In the genomic region with DNA sequence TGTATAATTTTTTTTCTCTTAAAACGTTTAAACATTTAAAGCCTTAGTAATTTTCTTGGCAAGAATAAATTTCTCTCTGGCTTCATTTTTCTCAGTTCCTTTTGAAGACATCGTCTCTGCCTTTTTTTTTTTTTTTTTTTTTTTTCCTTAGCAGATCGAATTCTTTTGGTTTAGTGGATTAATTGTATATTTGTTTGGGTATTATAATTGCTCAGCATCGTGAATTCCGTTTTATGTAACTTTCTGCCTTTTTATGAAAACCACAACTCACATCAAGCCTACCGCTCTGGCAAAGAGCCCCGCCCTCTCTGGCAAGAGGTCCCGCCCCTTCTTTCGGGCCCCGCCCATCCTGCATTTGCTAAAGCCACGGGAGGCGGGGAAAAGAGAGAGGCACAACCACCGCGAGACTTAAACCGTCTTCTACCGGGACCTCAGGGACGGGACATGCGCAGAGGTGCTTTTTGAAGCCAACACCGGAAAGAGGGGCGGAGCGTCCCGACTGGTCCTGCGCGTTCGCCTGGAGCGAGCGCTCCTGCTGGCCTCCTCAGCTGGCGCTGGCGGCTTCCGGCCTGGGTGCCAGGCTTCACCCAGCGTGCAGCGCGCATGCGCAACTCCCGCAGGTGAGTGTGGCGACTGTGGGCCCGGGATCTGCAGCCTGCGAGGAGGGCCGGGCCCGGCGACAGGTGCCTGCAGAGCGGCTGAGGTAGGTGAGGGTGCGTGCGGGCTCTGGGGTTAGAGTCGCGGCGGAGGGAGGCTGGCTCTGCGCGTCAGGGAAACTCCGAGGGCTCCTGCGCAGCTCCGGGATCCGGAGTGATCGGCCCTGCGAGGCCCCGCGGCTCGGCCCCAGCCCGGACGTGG, we compare ENCODE assay signal across 8 mouse cellular contexts. TPM values are rescaled to one million over a fixed set of nuclear protein-coding genes. Genes with fewer than 3 reads are reported as not detected.
DNase-seq lines count a peak whose midpoint lies in the region; ATAC-seq lines count a peak whose summit lies in the region.

A gene (plus strand): TSS at position 544 of the 858 bp plus-strand sequence.

- peak; percentile 100 for DNase-seq in ES-CJ7 (ENCODE audit: low read depth, low spot score)
- DNase-seq in cerebellum, adult 11 months, result peak; percentile 97
- peak; percentile 99 for DNase-seq in forebrain, embryonic 14.5 days (ENCODE audit: low spot score)
- peak; percentile 96 to 98 for DNase-seq in heart, postnatal 14 days
- peak; percentile 98 for DNase-seq in layer of hippocampus, adult 11-12 months (ENCODE audit: low spot score)
- DNase-seq in lung, adult 18-20 months, result peak; percentile 99
- DNase-seq in testis, postnatal 14 days (ENCODE audit: low spot score), result peak; percentile 99

- peak within 1 kb of the TSS; percentile 84 for H3K4me3 ChIP-seq in forebrain, embryonic 14.5 days (ENCODE audit: low read depth, low read length)
- H3K4me3 ChIP-seq in neural tube, embryonic 15.5 days (replicated peaks), result peak within 1 kb of the TSS; percentile 68

- H3K36me3 ChIP-seq in forebrain, embryonic 14.5 days (ENCODE audit: control insufficient read depth, insufficient read depth, low read length), result peaks cover 15% of the 10 kb centered on the region
- peaks cover 15% of the 10 kb centered on the region for H3K36me3 ChIP-seq in neural tube, embryonic 15.5 days

- peak within 1 kb of the TSS; percentile 60 for H3K27ac ChIP-seq in forebrain, embryonic 14.5 days (ENCODE audit: low read depth, low read length)
- H3K27ac ChIP-seq in neural tube, embryonic 15.5 days (replicated peaks), result peak within 1 kb of the TSS; percentile 81

- 3% methylated on average over 54 of the region's 60 CpGs for WGBS in forebrain, embryonic 14.5 days
- 2% methylated on average over 54 of the region's 60 CpGs for WGBS in neural tube, embryonic 15.5 days

- H3K27me3 ChIP-seq in forebrain, embryonic 14.5 days (replicated peaks; ENCODE audit: control insufficient read depth, insufficient read depth, low read length), result no peaks in the 10 kb centered on the region
- no peaks in the 10 kb centered on the region for H3K27me3 ChIP-seq in neural tube, embryonic 15.5 days (replicated peaks)

- no peaks in the 10 kb centered on the region for H3K9me3 ChIP-seq in forebrain, embryonic 14.5 days (replicated peaks; ENCODE audit: control insufficient read depth, low read length)
- no peaks in the 10 kb centered on the region for H3K9me3 ChIP-seq in neural tube, embryonic 15.5 days (replicated peaks)

- intact Hi-C loops in heart, postnatal 14 days (cut with DNase I), result loop anchor here (2.0 kb wide), 1 partner anchor 132 kb away; a partner anchor contains a TSS

- peak within 1 kb of the TSS; percentile 91 for H3K9ac ChIP-seq in forebrain, embryonic 14.5 days (ENCODE audit: low read length)
- peak within 1 kb of the TSS; percentile 92 for H3K9ac ChIP-seq in neural tube, embryonic 15.5 days (replicated peaks)

- peak; percentile 100 for ATAC-seq in forebrain, embryonic 14.5 days
- ATAC-seq in neural tube, embryonic 15.5 days (ENCODE audit: low FRiP score), result peak; percentile 100

- H3K4me2 ChIP-seq in forebrain, embryonic 14.5 days (ENCODE audit: low read length), result peak within 1 kb of the TSS; percentile 56
- H3K4me2 ChIP-seq in neural tube, embryonic 15.5 days, result peak within 1 kb of the TSS; percentile 78

- peaks cover 15% of the 10 kb centered on the region for H3K4me1 ChIP-seq in forebrain, embryonic 14.5 days (ENCODE audit: control insufficient read depth, insufficient read depth, low read length)
- peaks cover 37% of the 10 kb centered on the region for H3K4me1 ChIP-seq in neural tube, embryonic 15.5 days

RNA-seq across cellular contexts. Expression of the gene that starts here (rescaled TPM):
- 24.5 and 31.9 TPM in 2 replicates for polyA plus RNA-seq in forebrain, embryonic 14.5 days (2014; fragmentation: Nextera tagmentation; extraction: Ambion mirVana)
- total RNA-seq in heart, postnatal 14 days (2021), result 10 to 100 TPM; 14.0 to 14.6 TPM
- polyA plus RNA-seq in neural tube, embryonic 15.5 days (2015; fragmentation: Nextera tagmentation; extraction: Ambion mirVana), result 17.8 TPM in 2 replicates

Comparison
In these comparisons a context has a peak if more than half of its experiments do, and no peak if none do; other contexts are left out.
1. Peak in every context shown above with its lines: DNase-seq, ATAC-seq, H3K4me3 ChIP-seq and H3K27ac ChIP-seq.